Mouse (Mus musculus): ENCODE measurements around the gene Ucma. TPM values are rescaled to one million over a fixed set of nuclear protein-coding genes. Genes with fewer than 3 reads are reported as not detected.

Gene Ucma
- total RNA-seq, 2 experiments from 2014 or later: not detected

Other genes with a start within 250 kb of the Ucma start
- gene Sephs1, start 94.6 kb upstream of the Ucma start, total RNA-seq (2014; fragmentation: Nextera tagmentation): 37.5 and 40.6 TPM in 2 replicates
- gene Sephs1, start 94.6 kb upstream of the Ucma start, total RNA-seq (2017): 40.8 and 51.7 TPM in 2 replicates
- gene Phyh, start 57.1 kb upstream of the Ucma start, total RNA-seq (2014; fragmentation: Nextera tagmentation): 53.7 and 58.0 TPM in 2 replicates
- 39.0 and 48.8 TPM in 2 replicates for gene Phyh, start 57.1 kb upstream of the Ucma start, total RNA-seq (2017)
- 71.2 and 82.0 TPM in 2 replicates for gene Mcm10, start 36.7 kb downstream of the Ucma start, total RNA-seq (2014; fragmentation: Nextera tagmentation)
- gene Mcm10, start 36.7 kb downstream of the Ucma start, total RNA-seq (2017): 74.6 and 98.7 TPM in 2 replicates
- gene Optn, start 87.9 kb downstream of the Ucma start, total RNA-seq (2014; fragmentation: Nextera tagmentation): 0.68 and 4.2 TPM in 2 replicates
- 3.7 and 7.2 TPM in 2 replicates for gene Optn, start 87.9 kb downstream of the Ucma start, total RNA-seq (2017)
- not detected in 2 replicates for gene Ccdc3, start 161.7 kb downstream of the Ucma start, total RNA-seq (2014; fragmentation: Nextera tagmentation)
- not detected in 2 replicates for gene Ccdc3, start 161.7 kb downstream of the Ucma start, total RNA-seq (2017)